Mouse (Mus musculus): ENCODE data around the gene Ccdc159.

The Ccdc159 gene

DNA sequence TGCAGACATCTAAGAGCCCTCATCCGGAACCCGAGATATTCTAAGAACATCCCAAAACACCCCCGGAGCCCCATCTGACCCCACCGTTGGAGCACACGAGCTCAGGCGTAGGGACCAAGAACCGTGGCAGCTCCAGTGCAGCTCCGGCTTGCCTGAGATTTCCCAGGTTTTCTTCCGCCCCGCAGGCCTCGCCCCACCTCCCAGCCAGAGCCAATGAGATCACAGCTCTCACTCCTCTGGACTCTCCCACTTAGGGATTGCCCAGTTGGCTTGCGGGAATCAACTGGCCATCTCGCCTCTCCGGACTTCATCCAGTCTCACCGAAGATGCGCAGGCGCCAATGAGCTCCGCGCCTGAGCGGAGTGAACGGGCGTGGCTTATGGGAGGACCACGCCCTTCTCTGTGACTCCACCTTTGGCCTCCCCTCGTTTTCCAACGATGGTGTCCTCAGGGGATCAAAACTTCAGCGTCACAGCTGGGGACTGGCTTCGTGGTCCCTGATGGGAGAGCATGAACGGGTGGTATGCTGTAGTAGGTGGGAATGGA is at the start of gene Ccdc159, which contains the start of gene Tmem205:
Ccdc159 (plus strand) TSS at position 264 of the 546 bp plus-strand sequence.
Tmem205 (minus strand) TSS at position 349 of the 546 bp plus-strand sequence.
- DNase-seq, result peak; percentile 91

- no peak for DNase-seq
Measured at GRCm38 (mm10) chr9:21889229-21889628, 38.0 kb upstream of the Ccdc159 start.

DNA sequence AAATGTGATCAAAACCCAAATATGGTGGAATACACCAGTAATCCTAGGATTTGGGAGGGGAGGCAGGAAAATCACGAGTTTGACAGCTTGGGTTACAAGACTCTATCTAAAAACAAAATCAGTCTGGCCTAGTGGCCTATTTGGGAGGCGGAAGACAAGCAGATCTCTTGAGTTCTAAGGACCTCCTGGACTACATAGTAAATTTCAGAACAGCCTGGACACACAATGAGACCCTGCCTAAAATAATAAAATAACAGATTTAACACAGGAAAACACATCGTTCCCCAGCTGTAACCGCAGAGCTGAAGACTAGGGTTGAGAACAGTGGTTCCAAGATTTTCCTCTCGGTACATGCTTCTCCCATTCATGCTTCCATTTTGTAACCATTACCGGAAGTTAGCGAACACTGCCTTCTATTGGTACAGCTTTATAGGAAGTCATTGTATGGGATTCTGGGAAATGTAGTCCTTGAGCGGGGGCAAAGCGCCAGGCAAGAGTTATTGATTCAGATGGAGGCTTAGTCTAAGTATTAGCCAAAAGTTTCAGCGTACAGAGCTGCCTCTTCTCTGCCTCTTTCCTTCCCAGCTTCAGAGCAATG is 25.9 kb upstream of the Ccdc159 start:
- DNase-seq, result peak; percentile 73

- no peak for DNase-seq
Measured at GRCm38 (mm10) chr9:21904031-21904430, 23.2 kb upstream of the Ccdc159 start.

DNA sequence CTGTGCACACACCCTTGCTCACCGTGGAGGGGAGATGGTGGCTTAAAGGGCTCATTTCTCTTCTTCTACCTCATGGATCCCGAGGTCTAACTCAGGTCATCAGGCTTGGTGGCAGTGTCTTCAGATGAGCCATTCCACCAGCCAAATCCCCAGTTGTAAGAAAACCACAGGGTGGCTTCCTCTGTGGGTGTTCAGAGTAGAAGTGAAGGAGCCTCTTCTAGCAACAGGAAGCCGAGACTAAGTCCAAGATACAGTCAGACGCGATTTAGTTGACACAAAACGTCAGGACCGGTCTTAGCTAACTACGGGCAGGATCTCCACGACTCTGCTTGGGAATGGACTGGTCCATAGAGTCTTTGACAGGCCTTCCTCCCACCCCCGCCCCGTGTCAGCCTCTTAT is 19.1 kb upstream of the Ccdc159 start:
- DNase-seq, result no peak

DNA sequence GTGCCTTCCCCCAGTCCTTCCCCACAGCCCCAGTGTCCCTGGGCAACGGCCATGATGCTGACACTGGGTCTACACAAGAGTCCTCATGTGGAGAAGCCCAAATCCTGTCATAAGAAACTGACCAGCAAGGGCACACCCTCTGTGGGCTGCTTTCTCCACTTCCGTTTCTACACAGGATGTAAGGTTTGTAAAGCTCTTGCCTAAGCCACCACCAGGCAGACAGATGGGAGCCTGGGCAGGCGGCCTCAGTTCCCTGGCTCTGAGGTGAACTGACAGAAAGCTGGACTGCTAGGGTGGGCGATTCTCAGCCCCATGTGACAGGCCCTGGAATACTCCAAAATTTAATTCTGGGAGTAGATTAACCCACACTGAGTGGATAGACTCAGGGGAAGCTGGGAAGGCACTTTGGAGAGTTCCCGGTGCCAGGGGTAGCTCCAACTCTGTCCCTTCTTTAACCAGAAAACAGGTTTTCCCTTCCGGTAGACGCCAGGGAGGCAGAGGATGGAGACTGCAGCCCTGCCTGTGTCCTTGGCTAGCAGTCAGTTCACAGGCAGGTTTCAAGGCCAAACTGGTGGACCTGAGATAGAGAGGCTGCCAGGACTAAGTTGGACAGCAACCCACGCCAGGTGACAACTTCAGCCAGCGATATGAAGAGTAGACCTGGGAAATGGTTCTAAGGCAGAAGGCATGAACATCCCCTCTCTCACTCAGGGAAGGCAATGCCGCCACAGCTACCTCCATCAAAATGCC is 17.6 kb upstream of the Ccdc159 start:
- no peak for DNase-seq

GRCm38 (mm10) chr9:21916851-21917492 is 10.3 kb upstream of the Ccdc159 start:
- no peak for DNase-seq

DNA sequence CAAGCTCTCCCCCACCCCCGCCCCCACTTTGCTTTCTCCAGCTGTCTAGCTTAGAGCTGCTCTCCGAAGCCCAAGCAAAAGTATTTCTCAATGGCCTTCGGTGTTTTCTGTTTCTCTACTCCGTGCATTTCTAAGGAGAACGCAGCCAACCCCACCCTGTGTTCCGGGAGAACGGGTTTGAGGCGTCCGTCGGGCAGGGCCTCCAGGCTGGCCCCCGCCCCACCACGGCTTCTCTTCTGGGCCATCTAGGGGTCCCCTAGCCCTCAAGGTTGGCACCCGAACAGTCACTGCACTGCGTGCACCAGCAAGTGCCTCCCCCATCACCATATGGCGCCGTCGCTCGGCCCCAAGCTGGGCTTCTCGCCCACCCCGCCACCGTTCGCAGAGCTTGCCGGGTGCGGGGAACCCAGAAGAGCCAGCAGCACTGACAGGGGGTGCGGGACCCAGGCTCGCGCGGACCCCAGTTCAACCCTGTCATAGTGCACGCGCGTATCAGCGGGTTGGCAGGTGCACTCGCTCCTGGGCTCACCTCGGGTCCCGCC is 9.7 kb upstream of the Ccdc159 start:
- DNase-seq, result no peak

- peak; percentile 96 for DNase-seq
Measured at GRCm38 (mm10) chr9:21918035-21918592, 9.2 kb upstream of the Ccdc159 start, which contains the start of gene Rab3d. Rab3d (minus strand) TSS chr9:21918192.

DNA sequence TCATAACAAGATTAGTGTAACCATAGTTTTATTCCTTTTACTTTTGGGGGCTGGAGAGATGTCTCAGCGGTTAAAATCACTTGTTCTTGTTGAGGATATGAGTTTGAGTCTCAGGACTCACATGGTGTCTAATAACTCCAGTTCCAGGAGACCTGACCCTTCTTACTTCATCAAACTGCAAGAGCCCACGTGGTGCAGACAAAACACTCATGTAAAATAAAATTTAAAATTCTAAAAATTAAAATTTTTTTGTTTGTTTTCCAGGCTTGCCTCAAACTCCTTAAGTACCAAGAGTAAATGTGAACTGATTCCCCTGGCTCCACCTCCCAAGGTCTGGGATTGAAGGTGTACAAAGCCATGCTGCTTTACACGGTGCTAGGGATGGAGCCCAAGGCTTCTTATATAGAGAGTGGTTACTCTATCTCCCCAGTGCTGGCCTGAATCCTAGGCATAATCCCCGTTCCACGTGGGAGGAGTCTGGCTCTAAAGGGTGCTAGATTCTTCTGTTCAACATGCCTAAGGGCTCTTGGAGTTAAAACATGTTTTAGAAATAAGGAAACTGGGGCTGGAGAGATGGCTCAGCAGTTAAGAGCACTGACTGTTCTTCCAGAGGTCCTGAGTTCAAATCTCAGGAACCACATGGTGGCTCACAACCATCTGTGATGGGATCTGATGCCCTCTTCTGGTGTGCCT is 8.4 kb upstream of the Ccdc159 start:
- DNase-seq, result no peak

DNA sequence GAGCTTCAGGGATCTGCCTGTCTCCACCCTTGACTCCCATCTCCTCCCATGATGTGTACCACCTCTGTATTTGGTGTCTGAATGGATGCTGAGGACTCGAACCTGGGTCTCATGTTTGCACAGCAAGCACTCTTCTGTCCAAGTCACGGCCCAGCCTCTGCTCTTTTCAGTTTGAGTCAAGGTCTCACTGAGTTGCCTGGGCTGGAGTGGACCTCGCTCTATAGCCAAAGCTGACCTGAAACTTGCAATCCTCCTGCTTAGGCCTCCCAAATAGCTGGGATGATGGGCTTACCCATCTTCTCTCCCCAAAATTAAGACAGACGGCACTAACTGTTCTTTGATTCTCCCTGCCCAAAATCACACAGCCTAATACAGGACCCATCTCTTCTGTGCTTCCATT is 4.2 kb upstream of the Ccdc159 start:
- DNase-seq, result no peak

- no peak for DNase-seq
Measured at GRCm38 (mm10) chr9:21923490-21924098, 3.7 kb upstream of the Ccdc159 start.

- DNase-seq, result peak; percentile 85
Measured at GRCm38 (mm10) chr9:21924099-21924493, 3.2 kb upstream of the Ccdc159 start.

- DNase-seq, result no peak
Measured at GRCm38 (mm10) chr9:21925034-21925433, 2.2 kb upstream of the Ccdc159 start.

DNA sequence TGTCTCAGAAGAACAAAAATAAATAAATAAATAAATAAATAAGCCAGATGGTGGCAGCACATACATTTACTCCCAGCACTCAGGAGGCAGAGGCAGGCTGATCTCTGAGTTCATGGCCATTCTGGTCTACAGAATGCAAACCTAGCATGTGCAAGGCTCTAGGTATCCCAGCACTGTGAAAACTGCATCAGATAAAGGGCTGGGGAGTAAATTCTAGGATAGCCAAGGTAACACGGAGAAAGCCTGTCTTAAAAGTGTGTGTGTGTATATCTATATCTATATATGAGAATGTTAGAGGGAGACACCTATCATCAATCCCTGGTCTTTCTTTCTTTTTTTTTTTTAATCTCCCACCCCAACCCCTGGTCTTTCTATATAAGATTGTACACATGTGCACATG is 1.8 kb upstream of the Ccdc159 start:
- no peak for DNase-seq

GRCm38 (mm10) chr9:21926155-21926554 is 1.1 kb upstream of the Ccdc159 start:
- DNase-seq, result peak; percentile 37

GRCm38 (mm10) chr9:21926784-21927183 is 487 bp upstream of the Ccdc159 start:
- no peak for DNase-seq

- DNase-seq, result no peak
Measured at GRCm38 (mm10) chr9:21929208-21929607, 1.9 kb downstream of the Ccdc159 start.

- no peak for DNase-seq
Measured at GRCm38 (mm10) chr9:21932006-21932405, 4.7 kb downstream of the Ccdc159 start.

- DNase-seq, result no peak
Measured at GRCm38 (mm10) chr9:21932445-21933137, 5.3 kb downstream of the Ccdc159 start.

- DNase-seq, result no peak
Measured at GRCm38 (mm10) chr9:21934021-21934420, 6.8 kb downstream of the Ccdc159 start.

Measured in kidney, adult 18-20 months (tissue).